Mouse (Mus musculus) adipocyte (in vitro differentiated cells): ENCODE measurements around the gene Map3k14.

Experiments used
- DNase-seq: peaks from one replicate; pipeline ENCODE4 v3.0.0-alpha.2; 2016; ENCODE audit warnings: low spot score

Gene Map3k14

GRCm38 (mm10) chr11:103206203-103206602 lies 61.1 kb downstream of the Map3k14 start:
- no peak for DNase-seq

GRCm38 (mm10) chr11:103202376-103202775 lies 64.9 kb downstream of the Map3k14 start:
- no peak for DNase-seq

- DNase-seq = peak; percentile 55
Observed at GRCm38 (mm10) chr11:103201664-103202063, 65.6 kb downstream of the Map3k14 start.

- DNase-seq = no peak
Observed at GRCm38 (mm10) chr11:103198911-103199803, 68.1 kb downstream of the Map3k14 start.

GRCm38 (mm10) chr11:103198339-103198738 lies 68.9 kb downstream of the Map3k14 start:
- DNase-seq = no peak

GRCm38 (mm10) chr11:103197340-103197739 lies 69.9 kb downstream of the Map3k14 start:
- no peak for DNase-seq

GRCm38 (mm10) chr11:103195656-103196055 lies 71.6 kb downstream of the Map3k14 start:
- DNase-seq = no peak

GRCm38 (mm10) chr11:103195236-103195635 lies 72.0 kb downstream of the Map3k14 start:
- DNase-seq = no peak

GRCm38 (mm10) chr11:103193825-103194168 lies 73.5 kb downstream of the Map3k14 start:
- no peak for DNase-seq

GRCm38 (mm10) chr11:103192956-103193824 lies 74.1 kb downstream of the Map3k14 start:
- no peak for DNase-seq

- DNase-seq = no peak
Observed at GRCm38 (mm10) chr11:103192230-103192955, 74.9 kb downstream of the Map3k14 start.

- DNase-seq = peak; percentile 40
Observed at GRCm38 (mm10) chr11:103184891-103185290, 82.4 kb downstream of the Map3k14 start.

- no peak for DNase-seq
Observed at GRCm38 (mm10) chr11:103181911-103182310, 85.4 kb downstream of the Map3k14 start.

GRCm38 (mm10) chr11:103181349-103181748 lies 85.9 kb downstream of the Map3k14 start:
- DNase-seq = no peak

GRCm38 (mm10) chr11:103180426-103180825 lies 86.8 kb downstream of the Map3k14 start:
- no peak for DNase-seq

GRCm38 (mm10) chr11:103178748-103179147 lies 88.5 kb downstream of the Map3k14 start:
- DNase-seq = no peak

- no peak for DNase-seq
Observed at GRCm38 (mm10) chr11:103177815-103178485, 89.3 kb downstream of the Map3k14 start.

GRCm38 (mm10) chr11:103177216-103177615 lies 90.1 kb downstream of the Map3k14 start:
- DNase-seq = no peak

GRCm38 (mm10) chr11:103176510-103176909 lies 90.8 kb downstream of the Map3k14 start:
- DNase-seq = no peak

- no peak for DNase-seq
Observed at GRCm38 (mm10) chr11:103175688-103176442, 91.4 kb downstream of the Map3k14 start.

GRCm38 (mm10) chr11:103174891-103175391 lies 92.3 kb downstream of the Map3k14 start:
- no peak for DNase-seq
